Mouse (Mus musculus): ENCODE data around the gene Kcnk6.
"Not testable (repeated sequence)": the region's sequence is repeated elsewhere in the genome, so short reads cannot be mapped to it uniquely, and the experiment has no call there.

The Kcnk6 gene

GRCm38 (mm10) chr7:29202577-29202976 is 29.7 kb downstream of the Kcnk6 start:
- no peak for DNase-seq (ENCODE audit: low spot score)

GRCm38 (mm10) chr7:29194230-29194629 is 38.1 kb downstream of the Kcnk6 start:
- not testable (repeated sequence) for DNase-seq (ENCODE audit: low spot score)

GRCm38 (mm10) chr7:29181323-29181722 is 51.0 kb downstream of the Kcnk6 start:
- not testable (repeated sequence) for DNase-seq (ENCODE audit: low spot score)

- no peak for DNase-seq (ENCODE audit: low spot score)
Observed at GRCm38 (mm10) chr7:29180854-29181236, 51.5 kb downstream of the Kcnk6 start.

DNA sequence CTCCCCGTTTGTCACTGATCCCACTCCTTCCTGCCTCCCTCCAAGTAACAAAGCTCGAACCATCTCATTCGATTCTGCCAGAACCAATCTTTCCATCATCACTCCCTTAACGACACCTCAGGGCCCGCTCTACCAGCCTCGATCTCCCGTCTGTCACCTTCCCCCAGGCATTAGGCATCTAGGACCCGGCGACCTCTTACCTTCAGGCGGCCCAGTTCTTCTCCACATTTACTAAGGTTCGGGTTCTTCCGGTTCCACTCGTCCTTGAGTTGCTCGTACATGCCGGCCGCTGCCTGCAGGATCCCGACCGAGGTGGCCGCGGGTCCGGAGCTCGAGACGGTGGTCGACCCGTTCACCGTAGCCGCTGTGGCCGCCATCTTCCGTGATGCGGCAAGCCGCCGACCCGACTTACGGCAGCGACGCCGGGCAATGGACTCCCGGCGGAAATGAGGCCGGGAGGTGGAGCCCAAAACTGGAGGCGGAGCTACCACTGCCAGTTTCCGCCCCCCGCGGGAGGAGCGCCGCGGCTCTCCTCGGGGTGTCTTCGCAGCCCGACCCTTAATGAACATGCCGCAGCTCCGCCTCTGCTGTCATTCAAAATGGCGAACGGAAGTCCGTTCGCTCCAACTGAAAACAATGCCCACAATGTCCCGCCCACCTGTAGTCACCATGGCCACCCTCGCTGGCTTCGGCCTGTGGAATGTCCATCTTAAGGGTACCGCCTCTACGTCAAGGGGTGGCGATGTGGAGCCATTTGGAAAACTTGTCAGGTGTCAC is 52.0 kb downstream of the Kcnk6 start, which contains the start of gene Psmd8:
Psmd8 (minus strand) TSS at position 625 of the 777 bp plus-strand sequence.
- DNase-seq (ENCODE audit: low spot score), result peak; percentile 95

DNA sequence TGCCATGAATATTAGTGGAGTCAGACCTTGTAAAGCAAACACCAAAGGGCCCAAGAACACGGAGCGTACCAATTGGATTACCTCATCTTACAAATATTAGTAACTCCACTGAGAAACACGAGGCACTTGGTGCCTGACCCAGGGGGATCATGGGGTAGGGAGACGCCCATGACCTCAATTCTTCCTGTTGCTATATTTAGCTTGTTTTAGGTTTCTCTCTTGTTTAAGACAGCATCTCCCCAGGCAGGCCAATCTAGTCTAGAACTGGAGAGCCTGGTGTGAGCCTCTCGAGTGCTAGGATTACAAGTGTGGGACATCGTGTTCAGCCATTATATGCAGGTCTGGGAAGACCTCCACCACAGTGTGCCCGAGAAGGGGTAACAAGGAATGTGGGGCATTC is 53.0 kb downstream of the Kcnk6 start:
- no peak for DNase-seq (ENCODE audit: low spot score)

DNA sequence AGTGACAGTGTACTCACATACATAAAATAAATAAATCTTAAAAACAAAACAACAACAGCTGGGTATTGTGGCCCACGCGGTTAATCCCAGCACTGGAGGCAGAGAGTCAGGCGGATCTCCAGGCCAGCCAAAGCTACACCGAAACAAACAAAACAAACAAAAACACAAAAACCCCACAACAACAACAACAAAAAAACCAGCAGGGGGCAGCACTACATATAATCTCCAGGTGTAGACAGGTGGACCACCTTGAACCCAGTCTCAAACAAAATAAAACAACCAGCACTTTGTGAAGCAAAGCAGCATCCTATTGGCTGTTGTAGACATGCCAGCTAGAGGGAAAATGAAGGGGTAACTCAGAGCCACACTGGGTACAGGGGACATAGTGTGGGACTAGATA is 54.2 kb downstream of the Kcnk6 start:
- DNase-seq (ENCODE audit: low spot score), result no peak

DNA sequence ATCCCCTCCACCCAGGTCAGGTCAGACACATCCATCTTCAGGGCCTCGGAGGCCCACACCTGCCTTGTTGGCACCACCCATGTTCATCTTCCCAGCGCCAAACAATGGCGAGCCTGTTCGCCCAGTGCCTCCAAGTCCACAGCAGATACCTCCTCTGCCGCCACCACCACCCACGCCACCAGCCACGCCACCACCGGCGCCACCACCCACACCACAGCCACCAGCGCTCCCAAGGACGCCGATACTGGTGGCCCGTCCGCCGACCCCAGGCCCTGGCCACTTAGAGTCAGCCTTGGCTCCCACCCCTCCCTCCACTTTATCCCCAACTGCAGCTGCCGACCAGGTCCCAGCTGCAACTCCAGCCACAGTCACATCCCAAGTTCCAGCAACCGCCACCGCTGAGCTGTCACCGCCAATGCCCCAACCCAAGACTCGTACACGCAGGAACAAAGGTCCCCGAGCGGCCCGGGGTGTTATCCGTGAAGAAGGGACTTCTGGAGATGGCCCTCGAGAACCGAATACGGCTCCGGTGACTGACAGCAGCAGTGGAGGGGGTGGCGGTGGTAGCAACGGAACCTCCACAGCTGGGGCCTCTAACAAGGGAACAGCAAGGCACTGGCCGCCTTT is 59.8 kb downstream of the Kcnk6 start:
- no peak for DNase-seq (ENCODE audit: low spot score)

Data from urinary bladder, postnatal 14 days (tissue).